Mouse (Mus musculus) skeletal muscle tissue, adult 2 months (tissue): Measurements from ENCODE around the gene Serpina12.

Experiments
- DNase-seq: peaks from one replicate; pipeline ENCODE4 v3.0.0-alpha.2; 2012; ENCODE audit warnings: low read depth, low spot score

The Serpina12 gene

GRCm38 (mm10) chr12:104004689-104005088, 39.6 kb downstream of the Serpina12 start:
- no peak for DNase-seq

GRCm38 (mm10) chr12:104003238-104003612, 41.0 kb downstream of the Serpina12 start:
- DNase-seq = no peak

GRCm38 (mm10) chr12:104002569-104003237, 41.5 kb downstream of the Serpina12 start:
- peak; percentile 20 for DNase-seq

GRCm38 (mm10) chr12:104000594-104000993, 43.6 kb downstream of the Serpina12 start:
- no peak for DNase-seq

- DNase-seq = no peak
These were observed 44.6 kb downstream of the Serpina12 start for GRCm38 (mm10) chr12:103999611-104000010.

GRCm38 (mm10) chr12:103996513-103996912, 47.7 kb downstream of the Serpina12 start:
- no peak for DNase-seq

- peak; percentile 34 for DNase-seq
These were observed 48.8 kb downstream of the Serpina12 start for GRCm38 (mm10) chr12:103995292-103996072.

GRCm38 (mm10) chr12:103992945-103993344, 51.3 kb downstream of the Serpina12 start:
- no peak for DNase-seq

- no peak for DNase-seq
These were observed 54.4 kb downstream of the Serpina12 start, which contains the start of gene Serpina11 for GRCm38 (mm10) chr12:103989857-103990256. Serpina11 (minus strand) TSS chr12:103989957.

GRCm38 (mm10) chr12:103989514-103989767, 54.8 kb downstream of the Serpina12 start:
- no peak for DNase-seq

GRCm38 (mm10) chr12:103988754-103989513, 55.3 kb downstream of the Serpina12 start:
- DNase-seq = no peak

- DNase-seq = no peak
These were observed 58.4 kb downstream of the Serpina12 start for GRCm38 (mm10) chr12:103985868-103986267.

- no peak for DNase-seq
These were observed 59.3 kb downstream of the Serpina12 start for GRCm38 (mm10) chr12:103984935-103985334.

- no peak for DNase-seq
These were observed 62.4 kb downstream of the Serpina12 start for GRCm38 (mm10) chr12:103981646-103982360.
